In genomic region chr2:166974177-166974872, GRCm38 (mm10) we compare ENCODE assay signal across 14 mouse cellular contexts. TPM values are rescaled to one million over a fixed set of nuclear protein-coding genes. Genes with fewer than 3 reads are reported as not detected.
DNase-seq lines count a peak whose midpoint lies in the region; ATAC-seq lines count a peak whose summit lies in the region.
"Had no signal": no experiment of that assay in that cellular context is flagged by ENCODE, and none has a peak within 500 bp of the region (broad histone marks: within the 10 kb centered on the region; RNA-seq: fewer than 3 reads in every experiment).

No protein-coding gene starts in this region.

- 78% methylated on average over 6 of the region's 6 CpGs for WGBS in heart, embryonic 15.5 days
- WGBS in heart, embryonic 11.5 days (ENCODE audit: insufficient replicate concordance): 81% methylated on average over 6 of the region's 6 CpGs
- 80% methylated on average over 6 of the region's 6 CpGs for WGBS in neural tube, embryonic 13.5 days
- WGBS in neural tube, embryonic 15.5 days: 80% methylated on average over 6 of the region's 6 CpGs
- WGBS in liver, embryonic 15.5 days (ENCODE audit: insufficient replicate concordance): 49% methylated on average over 6 of the region's 6 CpGs
- 77% methylated on average over 6 of the region's 6 CpGs for WGBS in stomach, embryonic 16.5 days

- H3K27ac ChIP-seq in heart, embryonic 15.5 days: peak overlapping the region; percentile 21
- no peak overlapping the region for H3K27ac ChIP-seq in heart, embryonic 11.5 days (ENCODE audit: low read depth, low read length)
- H3K27ac ChIP-seq in neural tube, embryonic 13.5 days (replicated peaks): 0 out of 2 replicates have a peak overlapping the region, but pooled peaks have one; percentile 18
- H3K27ac ChIP-seq in neural tube, embryonic 15.5 days (replicated peaks): no peak overlapping the region
- peak overlapping the region; percentile 55 for H3K27ac ChIP-seq in liver, embryonic 15.5 days (replicated peaks)
- H3K27ac ChIP-seq in stomach, embryonic 16.5 days (ENCODE audit: low read length): peak overlapping the region; percentile 30; the same call in 1 of the 2 replicates
- H3K27ac ChIP-seq: limb, embryonic 13.5 days had no signal

- H3K9me3 ChIP-seq in heart, embryonic 15.5 days (replicated peaks): no peaks in the 10 kb centered on the region
- no peaks in the 10 kb centered on the region for H3K9me3 ChIP-seq in heart, embryonic 11.5 days (replicated peaks; ENCODE audit: control insufficient read depth, low read length)
- H3K9me3 ChIP-seq in neural tube, embryonic 13.5 days: no peaks in the 10 kb centered on the region
- no peaks in the 10 kb centered on the region for H3K9me3 ChIP-seq in neural tube, embryonic 15.5 days (replicated peaks)
- H3K9me3 ChIP-seq in liver, embryonic 15.5 days (replicated peaks): no peaks in the 10 kb centered on the region
- no peaks in the 10 kb centered on the region for H3K9me3 ChIP-seq in stomach, embryonic 16.5 days (replicated peaks; ENCODE audit: control insufficient read depth, low read length)
- H3K9me3 ChIP-seq: limb, embryonic 13.5 days had no signal

- no peak overlapping the region for H3K9ac ChIP-seq in heart, embryonic 15.5 days
- H3K9ac ChIP-seq in heart, embryonic 11.5 days (ENCODE audit: low read depth, low read length): no peak overlapping the region
- no peak overlapping the region for H3K9ac ChIP-seq in neural tube, embryonic 13.5 days
- H3K9ac ChIP-seq in neural tube, embryonic 15.5 days (replicated peaks): no peak overlapping the region
- no peak overlapping the region for H3K9ac ChIP-seq in liver, embryonic 15.5 days
- H3K9ac ChIP-seq in stomach, embryonic 16.5 days (ENCODE audit: low read length): no peak overlapping the region
- H3K9ac ChIP-seq: limb, embryonic 13.5 days had no signal

- peaks cover 28% of the 10 kb centered on the region for H3K4me1 ChIP-seq in heart, embryonic 15.5 days (replicated peaks)
- H3K4me1 ChIP-seq in heart, embryonic 11.5 days (ENCODE audit: control insufficient read depth, insufficient read depth, low read length): peaks cover 9% of the 10 kb centered on the region; the same call in 1 of the 2 replicates
- peaks cover 41% of the 10 kb centered on the region for H3K4me1 ChIP-seq in neural tube, embryonic 13.5 days (replicated peaks)
- peaks cover 36% of the 10 kb centered on the region for H3K4me1 ChIP-seq in neural tube, embryonic 15.5 days
- peaks cover 65% of the 10 kb centered on the region for H3K4me1 ChIP-seq in liver, embryonic 15.5 days (replicated peaks)
- H3K4me1 ChIP-seq in stomach, embryonic 16.5 days (ENCODE audit: control insufficient read depth, insufficient read depth, low read length): 0 out of 2 replicates have a peak, but pooled peaks cover 8% of the 10 kb centered on the region

- no peaks in the 10 kb centered on the region for H3K36me3 ChIP-seq in heart, embryonic 15.5 days
- H3K36me3 ChIP-seq in heart, embryonic 11.5 days (ENCODE audit: control insufficient read depth, insufficient read depth, low read length): no peaks in the 10 kb centered on the region
- H3K36me3 ChIP-seq in neural tube, embryonic 13.5 days: no peaks in the 10 kb centered on the region
- no peaks in the 10 kb centered on the region for H3K36me3 ChIP-seq in neural tube, embryonic 15.5 days
- no peaks in the 10 kb centered on the region for H3K36me3 ChIP-seq in liver, embryonic 15.5 days (replicated peaks)
- no peaks in the 10 kb centered on the region for H3K36me3 ChIP-seq in stomach, embryonic 16.5 days (ENCODE audit: control insufficient read depth, insufficient read depth, low read length)
- H3K36me3 ChIP-seq: limb, embryonic 13.5 days had no signal

- H3K4me3 ChIP-seq in heart, embryonic 15.5 days: no peak overlapping the region
- H3K4me3 ChIP-seq in heart, embryonic 11.5 days (ENCODE audit: low read depth, low read length): no peak overlapping the region
- no peak overlapping the region for H3K4me3 ChIP-seq in neural tube, embryonic 13.5 days
- H3K4me3 ChIP-seq in neural tube, embryonic 15.5 days (replicated peaks): no peak overlapping the region
- no peak overlapping the region for H3K4me3 ChIP-seq in liver, embryonic 15.5 days (replicated peaks)
- H3K4me3 ChIP-seq in stomach, embryonic 16.5 days (replicated peaks; ENCODE audit: low read length): no peak overlapping the region
- H3K4me3 ChIP-seq: erythroblast, embryonic 14.5 days; limb, embryonic 13.5 days had no signal

- no peak overlapping the region for H3K4me2 ChIP-seq in heart, embryonic 15.5 days
- H3K4me2 ChIP-seq in heart, embryonic 11.5 days: no peak overlapping the region
- H3K4me2 ChIP-seq in neural tube, embryonic 13.5 days: no peak overlapping the region
- H3K4me2 ChIP-seq in neural tube, embryonic 15.5 days: no peak overlapping the region
- no peak overlapping the region for H3K4me2 ChIP-seq in liver, embryonic 15.5 days
- no peak overlapping the region for H3K4me2 ChIP-seq in stomach, embryonic 16.5 days (ENCODE audit: low read depth, low read length)
- H3K4me2 ChIP-seq: limb, embryonic 13.5 days had no signal

- ATAC-seq in heart, embryonic 15.5 days (replicated peaks; ENCODE audit: insufficient number of reproducible peaks, insufficient read depth, low FRiP score, low read depth): no peak
- ATAC-seq in heart, embryonic 11.5 days (replicated peaks; ENCODE audit: insufficient number of reproducible peaks, low FRiP score, low TSS enrichment): no peak
- no peak for ATAC-seq in neural tube, embryonic 13.5 days (ENCODE audit: low read depth)
- ATAC-seq in neural tube, embryonic 15.5 days (ENCODE audit: low FRiP score): no peak
- no peak for ATAC-seq in liver, embryonic 15.5 days (ENCODE audit: insufficient read depth)
- no peak for ATAC-seq in stomach, embryonic 16.5 days (ENCODE audit: insufficient read depth, low FRiP score)
- no peak for ATAC-seq in frontal cortex, adult (ENCODE audit: low TSS enrichment)

- H3K27me3 ChIP-seq in heart, embryonic 15.5 days: no peaks in the 10 kb centered on the region
- H3K27me3 ChIP-seq in heart, embryonic 11.5 days (ENCODE audit: control insufficient read depth, insufficient read depth, low read length): no peaks in the 10 kb centered on the region
- H3K27me3 ChIP-seq in neural tube, embryonic 13.5 days: no peaks in the 10 kb centered on the region
- H3K27me3 ChIP-seq in neural tube, embryonic 15.5 days (replicated peaks): no peaks in the 10 kb centered on the region
- H3K27me3 ChIP-seq in liver, embryonic 15.5 days: no peaks in the 10 kb centered on the region
- no peaks in the 10 kb centered on the region for H3K27me3 ChIP-seq in stomach, embryonic 16.5 days (ENCODE audit: control insufficient read depth, insufficient read depth, low read length)
- H3K27me3 ChIP-seq: limb, embryonic 13.5 days had no signal

- no peak for DNase-seq in urinary bladder, adult 2 months (ENCODE audit: low spot score)
- DNase-seq: gastrocnemius, postnatal 36 days; kidney, adult 11 months; retina, postnatal 1 day; thymus, postnatal 36 days had no signal

RNA-seq across cellular contexts. Expression of gene Stau1, which starts 21.8 kb away (rescaled TPM):
- 50.9 and 57.6 TPM in 2 replicates for polyA plus RNA-seq in heart, embryonic 15.5 days (2015; fragmentation: Nextera tagmentation; extraction: Ambion mirVana)
- 55.6 and 62.0 TPM in 2 replicates for polyA plus RNA-seq in heart, embryonic 11.5 days (2014; fragmentation: Nextera tagmentation; extraction: Ambion mirVana)
- polyA plus RNA-seq in neural tube, embryonic 13.5 days (2015; fragmentation: Nextera tagmentation; extraction: Ambion mirVana): 115 and 124 TPM in 2 replicates
- polyA plus RNA-seq in neural tube, embryonic 15.5 days (2015; fragmentation: Nextera tagmentation; extraction: Ambion mirVana): 96.6 and 103 TPM in 2 replicates
- 24.2 and 26.2 TPM in 2 replicates for polyA plus RNA-seq in liver, embryonic 15.5 days (2015; fragmentation: Nextera tagmentation; extraction: Ambion mirVana)
- polyA plus RNA-seq in stomach, embryonic 16.5 days (2015; fragmentation: Nextera tagmentation; extraction: Ambion mirVana): 76.1 and 83.3 TPM in 2 replicates
- 45.0 and 58.4 TPM in 2 replicates for polyA plus RNA-seq in urinary bladder, adult 2 months (2012; rRNA removed)

RNA-seq across cellular contexts. Expression of gene Ddx27, which starts 40.7 kb away (rescaled TPM):
- 24.2 and 31.0 TPM in 2 replicates for polyA plus RNA-seq in heart, embryonic 15.5 days (2015; fragmentation: Nextera tagmentation; extraction: Ambion mirVana)
- 29.3 and 30.6 TPM in 2 replicates for polyA plus RNA-seq in heart, embryonic 11.5 days (2014; fragmentation: Nextera tagmentation; extraction: Ambion mirVana)
- polyA plus RNA-seq in neural tube, embryonic 13.5 days (2015; fragmentation: Nextera tagmentation; extraction: Ambion mirVana): 35.5 and 38.5 TPM in 2 replicates
- 32.5 and 42.8 TPM in 2 replicates for polyA plus RNA-seq in neural tube, embryonic 15.5 days (2015; fragmentation: Nextera tagmentation; extraction: Ambion mirVana)
- 35.7 and 37.6 TPM in 2 replicates for polyA plus RNA-seq in liver, embryonic 15.5 days (2015; fragmentation: Nextera tagmentation; extraction: Ambion mirVana)
- polyA plus RNA-seq in stomach, embryonic 16.5 days (2015; fragmentation: Nextera tagmentation; extraction: Ambion mirVana): 45.8 and 46.0 TPM in 2 replicates
- 25.1 and 26.1 TPM in 2 replicates for polyA plus RNA-seq in urinary bladder, adult 2 months (2012; rRNA removed)

Comparison
In these comparisons a context has a peak if more than half of its experiments do, and no peak if none do; other contexts are left out.
1. H3K27ac ChIP-seq: peak in heart, embryonic 15.5 days (single experiment), neural tube, embryonic 13.5 days (single experiment), liver, embryonic 15.5 days (single experiment) and stomach, embryonic 16.5 days (single experiment); none in heart, embryonic 11.5 days (single experiment) and neural tube, embryonic 15.5 days (single experiment).